Mouse (Mus musculus): ENCODE results near the gene Skap1.

- TF ChIP-seq GATA1 (IDR thresholded peaks at IDR 0.05; ENCODE audit: borderline replicate concordance, low read length) (no peak), FLI1 (IDR thresholded peaks at IDR 0.05; ENCODE audit: low read length) (no peak)
Observed at GRCm38 (mm10) chr11:96714011-96714410, 249.6 kb downstream of the Skap1 start.

Data from megakaryocyte, embryonic 14.5 days (primary cell).